Mouse (Mus musculus): ENCODE data around the gene Chp1. TPM values are rescaled to one million over a fixed set of nuclear protein-coding genes. Genes with fewer than 3 reads are reported as not detected.
"Not testable (repeated sequence)": the region's sequence is repeated elsewhere in the genome, so short reads cannot be mapped to it uniquely, and the experiment has no call there.

Chp1 gene
- polyA plus RNA-seq (2014; fragmentation: Nextera tagmentation; extraction: Ambion mirVana), result 46.4 and 48.7 TPM in 2 replicates

DNA sequence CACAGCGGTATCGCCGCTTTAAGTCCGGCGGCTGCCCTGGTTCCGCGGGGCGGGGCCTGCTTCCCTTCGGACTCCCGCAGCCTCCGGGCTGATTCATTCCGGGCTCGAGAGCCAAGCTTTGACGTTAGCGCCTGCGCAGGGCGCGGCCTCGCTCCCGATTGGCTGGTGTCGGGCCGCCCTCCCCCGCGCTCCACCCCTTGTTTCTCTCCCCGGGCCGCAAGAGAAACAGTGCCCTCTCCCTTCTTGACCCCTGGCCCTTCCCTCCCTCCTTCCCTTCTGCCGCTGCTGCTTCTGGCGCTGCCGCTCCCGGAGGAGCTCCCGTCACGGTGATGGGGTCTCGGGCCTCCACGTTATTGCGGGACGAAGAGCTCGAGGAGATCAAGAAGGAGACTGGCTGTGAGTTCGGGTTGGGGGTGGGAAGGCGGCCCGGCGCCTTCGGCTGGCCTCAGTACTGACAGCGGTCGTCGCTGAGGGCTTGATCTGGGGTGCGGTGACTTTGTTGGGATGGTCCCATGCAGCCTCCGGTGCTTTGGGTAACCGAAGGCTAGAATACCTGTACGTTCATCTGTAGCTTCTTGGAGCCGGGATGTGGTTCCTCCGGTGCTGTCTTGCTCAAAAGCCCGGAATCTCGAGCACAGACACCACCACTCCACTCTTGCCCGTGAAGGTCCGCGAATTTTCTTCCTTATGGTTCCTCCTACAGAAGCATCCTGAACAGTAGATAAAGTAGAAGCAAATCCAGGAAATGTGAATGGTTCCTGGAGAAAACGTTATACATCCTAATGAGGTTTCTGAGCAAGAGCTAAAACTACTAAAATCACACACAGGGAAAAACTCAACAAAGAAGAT lies at the start of gene Chp1, which contains the start of gene Exd1:
Chp1 (plus strand) TSS at position 176 of the 849 bp plus-strand sequence.
Exd1 (minus strand) TSS at position 106 of the 849 bp plus-strand sequence.
- Histone ChIP-seq H3K27me3 (ENCODE audit: control insufficient read depth, insufficient read depth, low read length) (no peaks in the 10 kb centered on the region), H3K27ac (replicated peaks in 1 of 2; ENCODE audit: control insufficient read depth in 1 of 2, insufficient read depth in 1 of 2, low read depth in 2 of 2, low read length in 2 of 2) (peak within 1 kb of the TSS; percentile 68 to 78), H3K4me2 (ENCODE audit: low read length) (peak within 1 kb of the TSS; percentile 78), H3K9ac (ENCODE audit: low read length) (peak within 1 kb of the TSS; percentile 87), H3K4me3 (ENCODE audit: control insufficient read depth in 1 of 2, insufficient read depth in 1 of 2, low read depth in 1 of 2, low read length in 2 of 2) (peak within 1 kb of the TSS; percentile 73 to 82), H3K9me3 (ENCODE audit: control insufficient read depth, low read length) (no peaks in the 10 kb centered on the region), H3K4me1 (ENCODE audit: control insufficient read depth in 2 of 2, insufficient read depth in 2 of 2, low read length in 2 of 2) (peaks cover 0 to 7% of the 10 kb centered on the region in 2 experiments; a peak in 1 of 4 replicates), H3K36me3 (ENCODE audit: control insufficient read depth, insufficient read depth, low read length) (no peaks in the 10 kb centered on the region)
- WGBS, result under 1% methylated on average over 56 of the region's 57 CpGs
- ATAC-seq (ENCODE audit: insufficient number of reproducible peaks, insufficient read depth, low FRiP score, low read depth), result peak; percentile 99

DNA sequence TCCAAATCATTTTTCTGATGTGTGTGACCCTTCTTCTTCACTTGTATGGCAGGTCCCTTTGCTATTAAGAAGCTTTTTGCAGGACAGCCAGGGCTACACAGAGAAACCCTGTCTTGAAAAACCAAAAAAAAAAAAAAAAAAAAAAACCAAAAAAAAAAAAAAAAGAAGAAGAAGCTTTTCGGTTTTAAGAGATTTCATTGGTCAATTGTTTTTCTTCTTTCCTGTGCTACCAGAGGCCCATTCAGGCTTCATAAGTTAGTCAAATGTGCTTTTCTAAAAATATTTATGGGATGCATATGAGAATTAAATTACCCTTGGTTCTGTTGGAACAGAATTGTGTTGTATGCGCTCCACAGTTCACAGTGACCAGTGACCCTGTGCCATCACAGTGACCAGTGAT lies 48.6 kb upstream of the Chp1 start:
- Histone ChIP-seq H3K27ac (replicated peaks in 1 of 2; ENCODE audit: control insufficient read depth in 1 of 2, insufficient read depth in 1 of 2, low read depth in 2 of 2, low read length in 2 of 2) (no peak overlapping the region), H3K4me1 (ENCODE audit: control insufficient read depth in 2 of 2, insufficient read depth in 2 of 2, low read length in 2 of 2) (no peaks in the 10 kb centered on the region), H3K9ac (ENCODE audit: low read length) (no peak overlapping the region), H3K9me3 (ENCODE audit: control insufficient read depth, low read length) (no peaks in the 10 kb centered on the region), H3K27me3 (ENCODE audit: control insufficient read depth, insufficient read depth, low read length) (no peaks in the 10 kb centered on the region), H3K4me2 (ENCODE audit: low read length) (no peak overlapping the region), H3K4me3 (ENCODE audit: control insufficient read depth in 1 of 2, insufficient read depth in 1 of 2, low read depth in 1 of 2, low read length in 2 of 2) (no peak overlapping the region), H3K36me3 (ENCODE audit: control insufficient read depth, insufficient read depth, low read length) (no peaks in the 10 kb centered on the region)
- 88% methylated on average over 2 of the region's 2 CpGs for WGBS
- no peak for ATAC-seq (ENCODE audit: insufficient number of reproducible peaks, insufficient read depth, low FRiP score, low read depth)

DNA sequence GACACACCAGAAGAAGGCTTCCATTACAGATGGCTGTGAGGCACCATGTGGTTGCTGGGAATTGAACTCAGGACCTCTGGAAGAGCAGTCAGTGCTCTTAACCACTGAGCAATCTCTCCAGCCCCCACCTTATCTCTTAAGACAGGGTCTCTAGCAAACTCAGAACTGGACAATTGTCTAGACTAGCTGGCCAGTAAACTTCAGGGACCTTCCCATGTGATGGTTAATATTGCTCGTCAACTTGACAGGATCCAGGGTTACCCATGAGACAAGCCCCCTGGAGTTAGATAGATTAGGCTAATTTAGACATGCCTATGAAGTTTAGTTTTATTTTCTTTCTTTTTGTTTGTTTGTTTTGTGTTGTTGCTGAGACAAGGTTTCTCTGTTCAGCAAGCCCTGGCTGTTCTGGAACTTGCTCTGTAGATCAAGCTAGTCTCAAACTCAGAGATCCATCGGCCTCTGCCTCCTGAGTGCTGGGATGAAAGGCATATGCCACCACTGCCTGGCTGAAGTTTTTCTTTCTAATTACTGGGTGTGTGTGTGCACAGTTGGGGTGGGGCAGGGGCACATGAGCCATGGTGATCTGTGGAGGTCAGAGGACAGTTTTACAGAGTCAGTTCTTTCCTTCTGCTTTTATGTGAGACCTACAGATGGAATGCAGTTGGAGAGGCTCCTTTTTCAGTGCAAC lies 46.4 kb upstream of the Chp1 start:
- Histone ChIP-seq H3K9ac (ENCODE audit: low read length) (no peak overlapping the region), H3K4me3 (ENCODE audit: control insufficient read depth in 1 of 2, insufficient read depth in 1 of 2, low read depth in 1 of 2, low read length in 2 of 2) (no peak overlapping the region), H3K36me3 (ENCODE audit: control insufficient read depth, insufficient read depth, low read length) (no peaks in the 10 kb centered on the region), H3K4me1 (ENCODE audit: control insufficient read depth in 2 of 2, insufficient read depth in 2 of 2, low read length in 2 of 2) (no peaks in the 10 kb centered on the region), H3K9me3 (ENCODE audit: control insufficient read depth, low read length) (no peaks in the 10 kb centered on the region), H3K4me2 (ENCODE audit: low read length) (no peak overlapping the region), H3K27me3 (ENCODE audit: control insufficient read depth, insufficient read depth, low read length) (no peaks in the 10 kb centered on the region), H3K27ac (replicated peaks in 1 of 2; ENCODE audit: control insufficient read depth in 1 of 2, insufficient read depth in 1 of 2, low read depth in 2 of 2, low read length in 2 of 2) (no peak overlapping the region)
- WGBS, result 76% methylated on average over 2 of the region's 2 CpGs
- ATAC-seq (ENCODE audit: insufficient number of reproducible peaks, insufficient read depth, low FRiP score, low read depth), result no peak

DNA sequence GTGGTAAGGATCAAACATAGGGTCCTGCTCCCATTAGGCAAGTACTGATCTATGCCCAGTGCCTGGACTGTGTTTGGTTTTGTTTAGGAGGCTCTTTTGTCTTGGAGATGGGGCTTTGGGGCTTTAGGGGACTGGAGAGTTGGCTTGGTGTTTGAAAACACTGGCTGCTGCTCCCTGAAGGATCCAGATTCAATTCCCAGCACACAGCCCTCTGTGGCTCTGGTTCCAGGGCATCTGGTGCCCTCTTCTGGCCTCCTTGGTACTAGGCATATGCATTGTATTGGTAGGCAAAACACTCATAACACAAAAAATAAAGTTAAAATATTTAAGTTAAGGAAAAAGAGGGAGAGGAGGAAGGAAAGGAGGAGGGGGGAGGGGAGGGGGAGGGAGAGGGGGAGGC lies 40.4 kb upstream of the Chp1 start:
- no peaks in the 10 kb centered on the region for H3K36me3 ChIP-seq (ENCODE audit: control insufficient read depth, insufficient read depth, low read length)
- no peak for ATAC-seq (ENCODE audit: insufficient number of reproducible peaks, insufficient read depth, low FRiP score, low read depth)
- no peak overlapping the region for H3K9ac ChIP-seq (ENCODE audit: low read length)
- H3K27me3 ChIP-seq (ENCODE audit: control insufficient read depth, insufficient read depth, low read length), result no peaks in the 10 kb centered on the region
- H3K4me1 ChIP-seq (ENCODE audit: control insufficient read depth in 2 of 2, insufficient read depth in 2 of 2, low read length in 2 of 2), result no peaks in the 10 kb centered on the region
- no peak overlapping the region for H3K4me2 ChIP-seq (ENCODE audit: low read length)
- no peak overlapping the region for H3K4me3 ChIP-seq (ENCODE audit: control insufficient read depth in 1 of 2, insufficient read depth in 1 of 2, low read depth in 1 of 2, low read length in 2 of 2)
- no peak overlapping the region for H3K27ac ChIP-seq (replicated peaks in 1 of 2; ENCODE audit: control insufficient read depth in 1 of 2, insufficient read depth in 1 of 2, low read depth in 2 of 2, low read length in 2 of 2)
- no peaks in the 10 kb centered on the region for H3K9me3 ChIP-seq (ENCODE audit: control insufficient read depth, low read length)

DNA sequence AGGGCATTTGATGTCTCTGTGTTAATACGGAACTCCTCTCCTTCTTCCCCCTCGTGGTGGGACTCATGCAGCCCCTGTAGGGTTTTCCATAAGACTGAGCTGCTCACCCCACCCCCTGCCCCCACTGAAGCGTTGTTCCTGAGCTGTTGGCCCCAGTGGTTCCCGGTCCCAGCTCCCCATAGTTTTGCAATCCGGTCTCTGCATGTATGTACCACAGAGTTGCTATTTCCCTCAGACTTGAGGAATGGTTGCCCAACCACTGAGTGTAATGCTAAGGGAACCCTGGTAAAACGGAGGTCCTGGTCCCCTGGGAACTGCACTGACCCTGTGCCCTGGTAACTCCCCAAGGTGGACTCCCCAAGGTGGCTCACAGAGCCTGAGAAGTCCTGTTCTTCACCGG lies 39.0 kb upstream of the Chp1 start:
- H3K27me3 ChIP-seq (ENCODE audit: control insufficient read depth, insufficient read depth, low read length); H3K9ac ChIP-seq (ENCODE audit: low read length); H3K27ac ChIP-seq (replicated peaks in 1 of 2; ENCODE audit: control insufficient read depth in 1 of 2, insufficient read depth in 1 of 2, low read depth in 2 of 2, low read length in 2 of 2); H3K4me2 ChIP-seq (ENCODE audit: low read length); H3K4me3 ChIP-seq (ENCODE audit: control insufficient read depth in 1 of 2, insufficient read depth in 1 of 2, low read depth in 1 of 2, low read length in 2 of 2); H3K4me1 ChIP-seq (ENCODE audit: control insufficient read depth in 2 of 2, insufficient read depth in 2 of 2, low read length in 2 of 2); H3K36me3 ChIP-seq (ENCODE audit: control insufficient read depth, insufficient read depth, low read length); H3K9me3 ChIP-seq (ENCODE audit: control insufficient read depth, low read length); ATAC-seq (ENCODE audit: insufficient number of reproducible peaks, insufficient read depth, low FRiP score, low read depth): not testable (repeated sequence)
- 56% methylated on average over 7 of the region's 7 CpGs for WGBS

DNA sequence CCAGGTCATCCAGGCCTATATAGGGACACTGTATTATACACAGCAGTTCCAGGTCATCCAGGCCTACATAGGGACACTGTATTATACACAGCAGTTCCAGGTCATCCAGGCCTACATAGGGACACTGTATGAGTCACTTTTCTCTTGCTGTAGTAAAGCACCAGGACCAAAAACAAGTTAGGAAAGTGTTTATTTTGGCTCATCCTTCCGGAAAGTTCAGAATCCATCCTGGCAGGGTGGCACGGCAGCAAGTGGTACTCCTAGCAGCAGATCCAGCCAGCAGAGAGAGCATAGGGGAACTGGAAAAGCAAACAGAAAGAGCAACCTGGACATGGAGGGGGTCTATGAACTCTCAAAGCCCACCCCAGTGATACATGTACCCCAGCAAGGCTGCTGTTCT lies 36.6 kb upstream of the Chp1 start:
- Histone ChIP-seq H3K27ac (replicated peaks in 1 of 2; ENCODE audit: control insufficient read depth in 1 of 2, insufficient read depth in 1 of 2, low read depth in 2 of 2, low read length in 2 of 2) (no peak overlapping the region), H3K27me3 (ENCODE audit: control insufficient read depth, insufficient read depth, low read length) (no peaks in the 10 kb centered on the region), H3K4me1 (ENCODE audit: control insufficient read depth in 2 of 2, insufficient read depth in 2 of 2, low read length in 2 of 2) (no peaks in the 10 kb centered on the region), H3K36me3 (ENCODE audit: control insufficient read depth, insufficient read depth, low read length) (no peaks in the 10 kb centered on the region), H3K9me3 (ENCODE audit: control insufficient read depth, low read length) (no peaks in the 10 kb centered on the region), H3K9ac (ENCODE audit: low read length) (no peak overlapping the region), H3K4me3 (ENCODE audit: control insufficient read depth in 1 of 2, insufficient read depth in 1 of 2, low read depth in 1 of 2, low read length in 2 of 2) (no peak overlapping the region), H3K4me2 (ENCODE audit: low read length) (no peak overlapping the region)
- no peak for ATAC-seq (ENCODE audit: insufficient number of reproducible peaks, insufficient read depth, low FRiP score, low read depth)
- 77% methylated on average over 2 of the region's 2 CpGs for WGBS

DNA sequence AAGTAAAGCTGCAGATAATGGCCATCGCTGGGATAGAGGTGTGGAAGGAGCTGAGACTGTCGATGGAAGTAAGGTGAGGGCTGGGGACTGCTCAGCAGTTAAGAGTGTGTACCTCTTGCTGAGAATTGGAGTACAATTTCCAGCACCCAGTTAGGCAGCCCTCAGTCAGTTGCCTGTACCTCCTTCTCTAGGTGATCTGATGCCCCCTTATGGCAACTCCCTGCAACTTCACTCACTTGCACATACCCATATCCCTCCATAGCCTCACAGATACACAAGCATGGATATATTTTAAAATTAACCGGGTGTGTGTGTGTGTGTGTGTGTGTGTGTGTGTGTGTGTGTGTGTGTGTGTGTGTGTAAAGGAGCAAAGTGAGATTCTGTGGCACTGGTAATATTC lies 35.2 kb upstream of the Chp1 start:
- no peak overlapping the region for H3K27ac ChIP-seq (replicated peaks in 1 of 2; ENCODE audit: control insufficient read depth in 1 of 2, insufficient read depth in 1 of 2, low read depth in 2 of 2, low read length in 2 of 2)
- no peak overlapping the region for H3K4me2 ChIP-seq (ENCODE audit: low read length)
- H3K36me3 ChIP-seq (ENCODE audit: control insufficient read depth, insufficient read depth, low read length), result no peaks in the 10 kb centered on the region
- ATAC-seq (ENCODE audit: insufficient number of reproducible peaks, insufficient read depth, low FRiP score, low read depth), result no peak
- H3K9me3 ChIP-seq (ENCODE audit: control insufficient read depth, low read length), result no peaks in the 10 kb centered on the region
- H3K9ac ChIP-seq (ENCODE audit: low read length), result no peak overlapping the region
- no peaks in the 10 kb centered on the region for H3K4me1 ChIP-seq (ENCODE audit: control insufficient read depth in 2 of 2, insufficient read depth in 2 of 2, low read length in 2 of 2)
- WGBS, result 76% methylated on average over 3 of the region's 3 CpGs
- H3K4me3 ChIP-seq (ENCODE audit: control insufficient read depth in 1 of 2, insufficient read depth in 1 of 2, low read depth in 1 of 2, low read length in 2 of 2), result no peak overlapping the region
- no peaks in the 10 kb centered on the region for H3K27me3 ChIP-seq (ENCODE audit: control insufficient read depth, insufficient read depth, low read length)
